Mouse (Mus musculus) myocyte (in vitro differentiated cells): Measurements from ENCODE around the gene Ppp1r10. TPM values are rescaled to one million over a fixed set of nuclear protein-coding genes. Genes with fewer than 3 reads are reported as not detected.

Source experiments
- H3K27me3 ChIP-seq: one replicate; pipeline ENCODE4 v1.6.1; 2011; ENCODE audit not compliant: control insufficient read depth, insufficient read depth, insufficient read length
- H3K36me3 ChIP-seq: one replicate; pipeline ENCODE4 v1.6.1; 2011; ENCODE audit not compliant: control insufficient read depth, insufficient read depth
- H3K4me2 ChIP-seq: one replicate; pipeline ENCODE4 v1.6.1; 2011; ENCODE audit warnings: low read depth, control low read depth
- H3K4me3 ChIP-seq: one replicate; pipeline ENCODE4 v1.5.1; 2011; ENCODE audit warnings: mild to moderate bottlenecking, control low read depth, moderate library complexity
- H3K79me2 ChIP-seq: one replicate; pipeline ENCODE4 v1.6.1; 2011; ENCODE audit not compliant: control insufficient read depth, insufficient read depth
- H3ac ChIP-seq: one replicate; pipeline ENCODE4 v1.6.1; 2011; ENCODE audit not compliant: control insufficient read depth, insufficient read length
- CEBPB ChIP-seq: IDR thresholded peaks from 2 replicates; pipeline ENCODE4 v1.6.1; 2011; ENCODE audit warnings: mild to moderate bottlenecking, moderate library complexity; ENCODE audit not compliant: poor library complexity, insufficient read depth, severe bottlenecking
- E2F4 ChIP-seq: IDR thresholded peaks from one replicate; pipeline ENCODE4 v1.6.1; 2011; ENCODE audit warnings: mild to moderate bottlenecking, control low read depth, moderate library complexity; ENCODE audit not compliant: insufficient read depth
- MAX ChIP-seq: IDR thresholded peaks from one replicate; pipeline ENCODE4 v1.6.1; 2011; ENCODE audit warnings: low read depth, mild to moderate bottlenecking, control low read depth
- MYOD1 ChIP-seq, 3 experiments: IDR thresholded peaks; one replicate each; pipeline ENCODE4 v1.6.1; 2011; ENCODE audit warnings: control low read depth in 2 of 3, low read depth in 2 of 3, mild to moderate bottlenecking in 2 of 3, moderate library complexity in 1 of 3; ENCODE audit not compliant: insufficient read length in 2 of 3, control insufficient read depth in 1 of 3
- MYOG ChIP-seq, 3 experiments: IDR thresholded peaks; one replicate each; pipeline ENCODE4 v1.6.1; 2011; ENCODE audit warnings: control low read depth in 2 of 3, low read depth in 2 of 3, mild to moderate bottlenecking in 2 of 3; ENCODE audit not compliant: insufficient read length in 2 of 3, control insufficient read depth in 1 of 3, insufficient read depth in 1 of 3
- POLR2A ChIP-seq: IDR thresholded peaks from one replicate; pipeline ENCODE4 v1.6.1; 2011; ENCODE audit warnings: low read depth, mild to moderate bottlenecking, control low read depth, moderate library complexity; ENCODE audit not compliant: insufficient read length
- POLR2AphosphoS2 ChIP-seq: IDR thresholded peaks from one replicate; pipeline ENCODE4 v1.6.1; 2011; ENCODE audit warnings: low read depth, control low read depth; ENCODE audit not compliant: insufficient read length
- REST ChIP-seq: IDR thresholded peaks from one replicate; pipeline ENCODE4 v1.6.1; 2011; ENCODE audit warnings: mild to moderate bottlenecking, control low read depth, moderate library complexity; ENCODE audit not compliant: insufficient read depth, insufficient read length
- SRF ChIP-seq: IDR thresholded peaks from one replicate; pipeline ENCODE4 v1.6.1; 2011; ENCODE audit warnings: low read depth; ENCODE audit not compliant: control insufficient read depth, insufficient read length
- TCF12 ChIP-seq: IDR thresholded peaks from one replicate; pipeline ENCODE4 v1.6.1; 2011; ENCODE audit warnings: mild to moderate bottlenecking, control low read depth; ENCODE audit not compliant: poor library complexity, insufficient read depth, severe bottlenecking
- TCF3 ChIP-seq: IDR thresholded peaks from one replicate; pipeline ENCODE4 v1.6.1; 2011; ENCODE audit warnings: low read depth, control low read depth; ENCODE audit not compliant: insufficient read length
- USF1 ChIP-seq: IDR thresholded peaks from one replicate; pipeline ENCODE4 v1.6.1; 2011; ENCODE audit warnings: low read depth, mild to moderate bottlenecking, control low read depth, moderate library complexity
- polyA plus RNA-seq: library from polyadenylated mRNA; unstranded; fragments of >200 nt; fragmentation: generic; extraction: Trizol; gene quantifications from one replicate; pipeline ENCODE4 v1.2.1, GENCODE M21; 2012; ENCODE audit warnings: missing spikeins

The Ppp1r10 gene
- polyA plus RNA-seq, 1 experiment: 32.9 TPM

DNA sequence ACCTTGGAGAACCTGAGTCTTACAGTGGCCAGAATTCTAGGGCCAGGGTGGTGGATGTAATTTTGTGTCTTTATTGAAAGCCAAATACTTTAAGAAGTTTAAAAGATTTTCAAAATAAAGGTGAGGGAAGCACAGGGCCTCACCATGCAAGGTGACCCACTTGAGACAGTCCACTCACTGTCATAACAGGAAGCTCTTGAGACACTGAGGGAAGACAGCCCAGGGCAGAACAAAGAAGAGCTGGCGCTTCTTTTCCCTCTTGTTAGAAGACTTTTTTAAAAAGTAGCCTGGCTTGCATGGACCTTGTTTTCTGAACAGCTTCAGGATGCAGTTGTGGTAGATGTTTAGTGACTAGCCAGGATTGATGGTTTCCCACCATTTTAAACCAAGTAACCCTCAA is 4.2 kb downstream of the Ppp1r10 start:
- Histone ChIP-seq H3ac (no peak overlapping the region), H3K79me2 (peaks cover 37% of the 10 kb centered on the region), H3K27me3 (no peaks in the 10 kb centered on the region), H3K4me2 (peak overlapping the region; percentile 97), H3K36me3 (peaks cover 30% of the 10 kb centered on the region), H3K4me3 (no peak overlapping the region)
- TF ChIP-seq USF1 (no peak), POLR2AphosphoS2 (peak; percentile 65), REST (no peak), CEBPB (no peak)

DNA sequence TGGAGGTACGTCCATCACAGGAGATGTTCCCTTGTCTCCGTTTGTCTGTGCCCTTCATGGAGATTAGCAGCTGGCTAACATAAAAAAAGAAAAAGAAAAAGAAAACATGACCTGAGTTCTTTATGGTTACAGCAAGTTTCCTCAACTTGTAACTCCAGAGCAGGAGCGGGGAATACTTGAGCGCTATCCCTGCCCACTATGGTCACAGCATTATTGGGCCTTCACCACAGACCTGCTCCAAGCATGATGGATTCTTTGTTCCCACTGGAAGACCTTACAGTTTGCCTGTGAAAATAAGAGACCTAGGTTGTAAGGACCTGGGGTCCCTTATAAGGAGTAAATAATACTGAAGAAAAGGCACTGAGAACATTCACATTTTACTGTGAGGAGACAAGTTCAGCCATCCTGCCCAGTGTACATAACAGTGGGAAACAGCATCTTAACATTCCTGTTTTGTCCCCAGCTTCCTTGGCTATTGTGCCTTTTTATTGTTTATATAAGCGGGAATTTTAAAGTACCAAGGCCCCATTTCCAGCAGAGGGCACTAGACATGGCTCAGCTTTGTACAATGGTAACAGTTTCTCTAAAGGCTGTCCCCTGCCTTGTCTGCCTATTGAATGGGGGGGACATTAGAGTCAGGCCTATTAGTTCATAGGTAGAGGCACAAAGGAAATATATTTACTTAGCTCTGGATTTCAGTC is 4.8 kb downstream of the Ppp1r10 start:
- no peak overlapping the region for H3K4me3 ChIP-seq
- peaks cover 30% of the 10 kb centered on the region for H3K79me2 ChIP-seq
- peaks cover 33% of the 10 kb centered on the region for H3K36me3 ChIP-seq
- TF ChIP-seq SRF (no peak), REST (no peak), MYOG (IDR thresholded peaks at IDR 0.05; ENCODE audit: control insufficient read depth in 1 of 3, insufficient read depth in 1 of 3, insufficient read length in 2 of 3, low read depth in 2 of 3) (no peak), E2F4 (no peak), POLR2AphosphoS2 (peak; percentile 91), POLR2A (peak; percentile 41), MYOD1 (IDR thresholded peaks at IDR 0.05; ENCODE audit: control insufficient read depth in 1 of 3, insufficient read length in 2 of 3, low read depth in 2 of 3) (no peak)
- H3ac ChIP-seq: no peak overlapping the region
- H3K27me3 ChIP-seq: no peaks in the 10 kb centered on the region
- peak overlapping the region; percentile 97 for H3K4me2 ChIP-seq

DNA sequence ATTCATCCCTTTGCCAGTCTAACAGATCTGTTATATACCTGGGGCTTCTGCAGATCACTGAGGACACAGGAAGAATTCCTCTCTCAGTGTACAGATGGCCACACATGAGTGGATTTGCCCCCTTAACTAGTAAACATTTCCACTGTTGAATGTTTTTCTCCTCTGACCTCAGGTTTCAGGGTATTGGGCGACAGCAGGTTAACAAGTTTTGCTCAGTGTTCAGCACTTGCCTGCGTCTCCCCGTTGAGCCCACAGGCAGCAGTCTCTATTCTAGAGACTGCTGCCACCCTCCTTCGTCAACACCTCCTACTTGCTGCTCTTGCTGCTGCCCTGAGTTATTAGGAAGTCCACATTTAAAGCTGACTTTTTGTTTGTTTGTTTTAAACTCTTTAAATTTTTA is 5.5 kb downstream of the Ppp1r10 start:
- Histone ChIP-seq H3K79me2 (peaks cover 29% of the 10 kb centered on the region), H3K4me3 (no peak overlapping the region), H3ac (no peak overlapping the region), H3K27me3 (no peaks in the 10 kb centered on the region), H3K36me3 (peaks cover 40% of the 10 kb centered on the region), H3K4me2 (no peak overlapping the region)
- no peak for TF ChIP-seq SRF
- peak; percentile 80 for TF ChIP-seq POLR2AphosphoS2

DNA sequence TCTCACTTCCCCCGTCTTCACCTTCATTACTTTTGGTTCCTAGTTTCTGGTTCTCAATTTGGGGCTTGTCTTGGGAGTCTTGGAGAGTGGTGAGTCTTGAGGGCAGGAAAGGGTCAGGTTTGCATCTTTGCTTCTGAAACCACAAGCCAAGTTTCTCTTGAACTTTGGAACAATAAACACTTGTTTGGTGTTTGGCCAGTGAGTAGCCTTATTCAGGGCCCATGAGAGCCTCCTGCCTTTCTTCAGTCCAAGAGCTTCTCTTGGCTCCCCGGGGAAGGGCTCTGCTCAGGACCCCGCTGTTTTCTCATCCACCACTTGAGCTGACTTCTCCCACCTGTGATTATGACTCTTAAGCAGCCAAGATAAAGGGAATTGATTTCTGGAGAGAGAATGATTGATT is 6.3 kb downstream of the Ppp1r10 start:
- no peak overlapping the region for H3K4me3 ChIP-seq
- peaks cover 42% of the 10 kb centered on the region for H3K36me3 ChIP-seq
- peaks cover 21% of the 10 kb centered on the region for H3K79me2 ChIP-seq
- no peak for TF ChIP-seq CEBPB
- TF ChIP-seq POLR2AphosphoS2: peak; percentile 13
- no peak overlapping the region for H3K4me2 ChIP-seq
- H3ac ChIP-seq: no peak overlapping the region
- H3K27me3 ChIP-seq: no peaks in the 10 kb centered on the region

DNA sequence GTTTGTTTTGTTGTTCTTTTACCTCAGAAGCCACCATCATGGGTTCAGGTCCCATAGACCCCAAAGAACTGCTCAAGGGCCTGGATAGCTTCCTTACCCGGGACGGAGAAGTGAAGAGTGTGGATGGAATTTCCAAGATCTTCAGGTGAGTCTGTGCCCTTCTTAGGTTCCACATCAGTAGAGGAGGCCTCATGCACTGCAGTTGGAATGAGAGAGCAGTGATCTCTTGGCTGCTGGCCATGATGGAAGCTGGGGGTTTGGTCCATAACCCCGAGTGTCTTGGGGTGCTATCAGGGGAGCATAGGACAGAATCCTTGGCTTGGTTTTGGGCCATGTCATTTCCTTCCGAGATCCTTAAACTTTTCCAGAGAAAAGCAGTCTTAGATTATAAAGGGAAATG is 7.0 kb downstream of the Ppp1r10 start:
- Histone ChIP-seq H3K79me2 (peaks cover 14% of the 10 kb centered on the region), H3K4me2 (no peak overlapping the region), H3K4me3 (no peak overlapping the region), H3K27me3 (no peaks in the 10 kb centered on the region), H3ac (no peak overlapping the region), H3K36me3 (peaks cover 42% of the 10 kb centered on the region)
- TF ChIP-seq POLR2AphosphoS2 (peak; percentile 70), USF1 (no peak)

DNA sequence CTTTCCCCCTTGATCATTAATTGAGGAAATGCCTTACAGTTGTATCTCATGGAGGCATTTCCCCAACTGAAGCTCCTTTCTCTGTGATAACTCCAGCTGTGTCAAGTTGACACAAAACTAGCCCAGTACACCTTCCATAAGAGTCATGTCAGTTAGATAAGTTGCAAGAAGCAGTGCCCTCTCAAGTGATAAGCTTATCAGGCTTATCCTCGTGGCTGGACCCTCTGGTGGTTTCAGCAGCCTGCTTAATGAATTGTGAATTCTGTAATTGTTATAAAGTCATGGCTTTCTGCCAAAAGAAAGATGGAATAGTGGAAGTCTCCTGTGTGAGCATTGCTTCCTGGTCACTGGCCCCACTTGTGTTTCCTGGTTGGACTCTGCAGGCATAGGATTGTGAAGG is 11.2 kb downstream of the Ppp1r10 start:
- TF ChIP-seq USF1 (no peak), POLR2AphosphoS2 (no peak), MYOG (IDR thresholded peaks at IDR 0.05; ENCODE audit: control insufficient read depth in 1 of 3, insufficient read depth in 1 of 3, insufficient read length in 2 of 3, low read depth in 2 of 3) (no peak), MYOD1 (IDR thresholded peaks at IDR 0.05; ENCODE audit: control insufficient read depth in 1 of 3, insufficient read length in 2 of 3, low read depth in 2 of 3) (no peak), POLR2A (no peak), TCF3 (no peak), E2F4 (no peak), MAX (no peak), REST (no peak), TCF12 (no peak), CEBPB (no peak), SRF (no peak)

More for the DNA sequence above, 11.2 kb downstream of the Ppp1r10 start:
- no peak overlapping the region for H3K4me3 ChIP-seq
- H3K36me3 ChIP-seq: peaks cover 55% of the 10 kb centered on the region
- H3K27me3 ChIP-seq: no peaks in the 10 kb centered on the region
- no peaks in the 10 kb centered on the region for H3K79me2 ChIP-seq
- no peak overlapping the region for H3ac ChIP-seq
- H3K4me2 ChIP-seq: no peak overlapping the region
